Mouse (Mus musculus) stomach, embryonic 14.5 days (tissue): ENCODE measurements at regions not wholly inside any gene's neighbourhood (a gene's known extent, or its start where the extent isn't known, plus 50 kb on each side); places are given as distances from the start of the nearest gene placed in this dataset.

ENCODE experiments used
- ATAC-seq: fragments of 200-750 bp; cut with Nextera tagmentation; 2 replicates; pipeline ENCODE4 v1.8.0; 2017; ENCODE audit warnings: low read depth, moderate TSS enrichment; ENCODE audit not compliant: insufficient number of reproducible peaks, insufficient read depth, low FRiP score
- H3K27ac ChIP-seq: fragments of 300-500 bp; sonication (generic); 2 replicates; pipeline ENCODE4 v1.5.1; 2014; ENCODE audit warnings: mild to moderate bottlenecking, low read length, moderate library complexity, mixed read lengths
- H3K27me3 ChIP-seq: fragments of 300-500 bp; sonication (generic); 2 replicates; pipeline ENCODE4 v1.6.1; 2014; ENCODE audit warnings: low read length, control low read depth, mixed read lengths; ENCODE audit not compliant: control insufficient read depth, insufficient read depth
- H3K36me3 ChIP-seq: fragments of 300-500 bp; sonication (generic); 2 replicates; pipeline ENCODE4 v1.6.1; 2014; ENCODE audit warnings: mild to moderate bottlenecking, control low read depth, low read length, moderate library complexity, mixed read lengths; ENCODE audit not compliant: control insufficient read depth, insufficient read depth
- H3K4me1 ChIP-seq: fragments of 300-500 bp; sonication (generic); 2 replicates; pipeline ENCODE4 v1.6.1; 2014; ENCODE audit warnings: low read length, control low read depth, mixed read lengths; ENCODE audit not compliant: control insufficient read depth, insufficient read depth
- H3K4me2 ChIP-seq: fragments of 300-500 bp; sonication (generic); replicated peaks from 2 replicates; pipeline ENCODE4 v1.6.1; 2014; ENCODE audit warnings: low read depth, low read length, control low read depth
- H3K4me3 ChIP-seq: fragments of 300-500 bp; sonication (generic); 2 replicates; pipeline ENCODE4 v1.5.1; 2014; ENCODE audit warnings: low read depth, low read length, control low read depth
- H3K9ac ChIP-seq: fragments of 300-500 bp; sonication (generic); replicated peaks from 2 replicates; pipeline ENCODE4 v1.6.1; 2014; ENCODE audit warnings: low read depth, mild to moderate bottlenecking, control low read depth, low read length, moderate library complexity, mixed read lengths
- H3K9me3 ChIP-seq: fragments of 300-500 bp; sonication (generic); 2 replicates; pipeline ENCODE4 v1.6.1; 2016; ENCODE audit warnings: low read depth, low read length, control low read depth; ENCODE audit not compliant: control insufficient read depth
- WGBS: fragments of 180-500 bp; shearing (Covaris S2); extraction: QIAGEN DNeasy Blood & Tissue Kit; methylation state at CpG from one replicate; pipeline ENCODE4 v1.1.7; 2014; 5-methylcytosine and 5-hydroxymethylcytosine counted together

DNA sequence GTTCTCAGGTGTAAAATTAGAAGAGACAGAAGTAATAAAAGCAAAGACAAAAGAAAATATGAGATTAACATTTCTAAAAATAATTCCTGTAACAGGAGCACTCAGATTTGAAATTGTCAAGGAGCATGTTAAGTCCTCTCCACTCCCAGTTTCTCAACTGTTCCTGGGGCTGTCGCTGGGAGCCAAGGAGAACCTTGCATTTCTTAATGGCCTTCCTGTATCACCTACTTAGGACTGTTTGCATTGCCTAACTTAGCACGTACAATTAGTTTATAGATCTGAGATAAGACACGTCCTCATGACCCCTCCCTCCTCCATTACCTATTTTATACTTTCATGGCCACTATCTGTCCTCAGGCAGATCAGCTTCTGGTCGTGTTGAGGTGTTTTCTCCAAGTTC, 360.8 kb downstream of the Kcnj2 start:
- no peaks in the 10 kb centered on the region for H3K36me3 ChIP-seq
- no peak overlapping the region for H3K27ac ChIP-seq
- H3K9me3 ChIP-seq: no peaks in the 10 kb centered on the region
- no peak overlapping the region for H3K9ac ChIP-seq
- no peak overlapping the region for H3K4me2 ChIP-seq
- no peaks in the 10 kb centered on the region for H3K27me3 ChIP-seq
- ATAC-seq: no peak
- no peaks in the 10 kb centered on the region for H3K4me1 ChIP-seq
- WGBS: 33% methylated on average over 4 of the region's 4 CpGs
- H3K4me3 ChIP-seq: no peak overlapping the region

DNA sequence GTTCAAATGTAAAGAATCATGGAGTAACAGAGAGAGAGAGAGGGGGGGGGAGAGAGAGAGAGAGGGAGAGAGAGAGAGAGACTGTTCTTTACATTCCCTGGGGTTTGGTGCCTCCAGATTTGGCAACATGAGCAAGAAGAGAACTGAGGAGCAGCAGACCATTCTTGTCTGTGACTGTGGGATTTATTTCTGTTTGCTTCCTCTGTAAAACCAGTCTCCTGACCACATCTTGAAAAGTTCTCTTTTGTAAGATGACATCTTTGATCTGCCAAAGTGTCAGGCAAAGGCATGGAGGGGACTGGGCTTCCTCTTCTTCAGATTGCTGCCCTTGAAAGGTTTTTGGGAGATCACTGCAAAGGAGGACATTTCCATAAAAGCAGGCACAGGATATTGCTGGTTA, 376.3 kb downstream of the Kcnj2 start:
- Histone ChIP-seq H3K4me1 (no peaks in the 10 kb centered on the region), H3K9me3 (no peaks in the 10 kb centered on the region), H3K27me3 (no peaks in the 10 kb centered on the region), H3K9ac (no peak overlapping the region), H3K36me3 (no peaks in the 10 kb centered on the region), H3K4me3 (no peak overlapping the region), H3K4me2 (no peak overlapping the region), H3K27ac (no peak overlapping the region)
- no peak for ATAC-seq

DNA sequence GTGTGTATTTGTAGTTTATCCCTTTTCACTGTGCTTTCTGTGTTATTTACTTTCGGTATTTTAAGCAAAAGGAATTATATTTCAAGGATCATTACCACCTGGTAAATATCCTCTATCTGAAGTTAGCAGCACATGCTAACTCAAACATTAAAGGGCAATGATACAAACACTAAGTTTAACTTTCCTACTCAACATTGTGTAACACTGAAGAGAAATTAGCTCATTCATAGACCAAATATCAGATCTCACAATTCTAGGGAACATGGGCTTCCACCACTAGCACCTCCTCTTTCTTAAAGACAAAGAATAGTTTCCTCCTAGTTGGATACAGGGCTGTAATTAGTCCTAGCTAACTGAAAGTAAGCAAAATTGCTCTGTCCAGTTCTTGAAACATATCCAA, 377.4 kb downstream of the Kcnj2 start:
- Histone ChIP-seq H3K36me3 (no peaks in the 10 kb centered on the region), H3K4me3 (no peak overlapping the region), H3K9me3 (no peaks in the 10 kb centered on the region), H3K27ac (no peak overlapping the region), H3K27me3 (no peaks in the 10 kb centered on the region), H3K4me1 (no peaks in the 10 kb centered on the region), H3K4me2 (no peak overlapping the region), H3K9ac (no peak overlapping the region)
- WGBS: 88% methylated on average over 1 of the region's 1 CpGs
- no peak for ATAC-seq

DNA sequence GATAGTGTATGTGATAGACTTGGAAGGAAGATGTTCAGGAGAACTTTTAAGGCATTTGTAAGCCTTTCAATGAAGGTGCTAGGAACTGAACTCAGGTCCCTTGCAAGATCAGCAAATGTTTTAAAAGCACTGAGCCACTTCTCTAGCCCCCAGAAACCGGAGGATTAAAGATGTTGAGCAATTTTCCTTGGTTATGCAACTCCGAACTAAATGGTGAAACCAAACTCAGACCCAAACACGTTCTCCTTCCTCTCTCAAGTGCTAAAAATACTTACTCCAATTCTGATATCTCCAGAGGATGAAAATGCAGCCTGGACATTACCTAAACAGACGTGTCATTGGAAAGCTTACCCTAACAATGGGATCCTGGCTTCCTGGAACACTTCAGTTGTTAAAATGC, 378.8 kb downstream of the Kcnj2 start:
- no peak for ATAC-seq
- no peak overlapping the region for H3K4me3 ChIP-seq
- 76% methylated on average over 4 of the region's 4 CpGs for WGBS

DNA sequence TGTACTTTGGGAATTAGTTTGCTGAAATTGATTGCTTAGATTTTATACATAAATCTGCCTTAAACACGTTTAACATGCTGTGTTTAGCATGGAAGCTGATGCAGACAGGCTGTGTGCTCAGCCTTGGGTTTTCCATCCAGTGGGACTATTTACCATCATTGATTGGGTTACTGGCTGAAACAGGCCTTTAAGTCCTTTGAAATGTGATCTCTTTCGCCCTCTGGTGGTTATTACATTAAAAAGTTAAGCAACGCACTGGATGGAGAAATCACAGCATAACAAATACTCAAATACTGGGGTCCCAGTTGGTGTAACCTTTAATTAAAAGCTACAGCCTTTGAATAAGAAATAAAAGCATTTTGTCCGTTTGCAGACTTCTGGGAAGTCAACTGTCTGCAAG, 379.8 kb downstream of the Kcnj2 start:
- no peak overlapping the region for H3K4me2 ChIP-seq
- WGBS: 11% methylated on average over 4 of the region's 4 CpGs
- H3K27ac ChIP-seq: no peak overlapping the region
- H3K9me3 ChIP-seq: no peaks in the 10 kb centered on the region
- H3K9ac ChIP-seq: no peak overlapping the region
- ATAC-seq: no peak
- no peak overlapping the region for H3K4me3 ChIP-seq
- no peaks in the 10 kb centered on the region for H3K36me3 ChIP-seq
- no peaks in the 10 kb centered on the region for H3K4me1 ChIP-seq
- no peaks in the 10 kb centered on the region for H3K27me3 ChIP-seq

More for the DNA sequence above, 378.8 kb downstream of the Kcnj2 start:
- H3K27ac ChIP-seq: no peak overlapping the region
- no peaks in the 10 kb centered on the region for H3K36me3 ChIP-seq
- H3K9ac ChIP-seq: no peak overlapping the region
- H3K4me2 ChIP-seq: no peak overlapping the region
- no peaks in the 10 kb centered on the region for H3K27me3 ChIP-seq
- H3K4me1 ChIP-seq: no peaks in the 10 kb centered on the region
- no peaks in the 10 kb centered on the region for H3K9me3 ChIP-seq

DNA sequence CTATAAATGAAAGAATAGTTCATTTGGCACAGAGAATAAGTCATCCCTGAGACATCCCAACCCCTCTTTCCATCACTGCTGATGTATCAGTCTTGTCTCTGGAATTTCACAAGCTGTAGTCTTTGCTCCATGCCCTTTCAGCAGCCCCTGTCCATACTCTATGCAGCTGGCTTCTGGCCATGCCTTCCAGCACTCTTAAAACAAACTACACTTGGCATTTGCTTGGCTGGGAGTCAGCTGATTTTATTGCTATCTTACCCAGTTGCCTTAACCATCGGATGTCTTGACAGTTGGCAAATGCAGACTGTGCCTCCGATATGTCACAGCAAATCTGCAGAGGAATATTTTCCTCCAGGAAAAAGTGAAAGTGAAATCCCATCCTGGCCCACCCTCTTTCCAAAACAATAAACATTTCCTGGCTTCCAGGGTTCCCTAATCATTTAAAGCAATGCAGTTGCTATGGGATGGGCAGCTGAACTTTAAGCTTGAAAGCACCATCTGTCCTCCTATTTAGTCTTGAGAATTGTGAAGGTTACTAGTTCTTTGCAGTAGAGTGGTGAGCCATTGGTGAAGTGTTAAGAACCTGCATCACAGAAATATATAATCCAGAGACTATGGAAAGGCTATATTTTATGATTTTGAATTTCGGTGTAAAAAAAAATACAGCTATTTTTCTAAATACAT, 385.0 kb downstream of the Kcnj2 start:
- no peak overlapping the region for H3K9ac ChIP-seq
- H3K4me3 ChIP-seq: no peak overlapping the region
- no peak overlapping the region for H3K27ac ChIP-seq
- no peaks in the 10 kb centered on the region for H3K27me3 ChIP-seq
- no peaks in the 10 kb centered on the region for H3K36me3 ChIP-seq
- no peaks in the 10 kb centered on the region for H3K9me3 ChIP-seq
- 75% methylated on average over 3 of the region's 3 CpGs for WGBS
- H3K4me1 ChIP-seq: no peaks in the 10 kb centered on the region
- H3K4me2 ChIP-seq: no peak overlapping the region
- ATAC-seq: no peak

DNA sequence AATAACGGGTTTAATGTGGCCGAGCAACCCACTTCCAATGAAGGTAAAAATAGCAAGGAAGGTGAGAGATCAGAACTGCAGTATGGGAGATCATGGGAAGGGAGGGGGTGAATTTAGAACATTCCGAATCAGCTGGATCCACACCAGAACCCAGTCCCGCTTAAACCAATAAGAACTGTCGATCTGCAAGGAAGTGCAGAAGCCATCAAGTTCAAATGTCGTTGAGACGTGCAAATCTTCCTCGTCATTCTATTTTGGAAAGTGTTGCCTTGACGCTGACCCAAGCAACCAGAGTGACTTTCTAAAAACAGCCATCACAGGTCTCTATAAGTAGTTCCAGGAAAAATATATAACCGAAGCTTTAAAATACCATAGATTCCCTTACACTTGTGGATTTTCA, 394.1 kb downstream of the Kcnj2 start:
- Histone ChIP-seq H3K4me1 (no peaks in the 10 kb centered on the region), H3K27me3 (no peaks in the 10 kb centered on the region), H3K36me3 (no peaks in the 10 kb centered on the region), H3K9ac (no peak overlapping the region), H3K9me3 (no peaks in the 10 kb centered on the region), H3K27ac (no peak overlapping the region), H3K4me3 (no peak overlapping the region), H3K4me2 (no peak overlapping the region)
- WGBS: 81% methylated on average over 10 of the region's 10 CpGs
- no peak for ATAC-seq

DNA sequence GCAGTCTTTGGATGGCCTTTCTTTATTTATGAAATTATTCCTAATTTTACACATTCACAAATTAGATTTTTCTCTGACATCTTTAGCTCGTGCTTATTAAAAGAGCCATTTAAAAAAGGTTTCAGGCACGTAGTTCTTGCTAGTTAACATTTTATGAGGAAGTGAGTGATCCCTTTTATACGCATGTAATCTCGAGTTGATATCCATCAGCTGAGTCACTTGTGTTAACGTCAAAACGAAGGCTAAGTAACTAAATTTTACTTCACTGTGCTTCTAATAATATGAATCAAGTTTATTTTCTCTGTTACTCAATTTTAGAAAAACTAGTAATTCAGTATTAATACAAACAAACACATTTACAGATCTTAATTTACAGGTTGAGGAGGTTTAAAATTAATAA, 419.0 kb downstream of the Kcnj2 start:
- no peak overlapping the region for H3K4me3 ChIP-seq
- no peak overlapping the region for H3K27ac ChIP-seq
- ATAC-seq: no peak
- H3K4me2 ChIP-seq: no peak overlapping the region
- H3K9me3 ChIP-seq: no peaks in the 10 kb centered on the region
- H3K36me3 ChIP-seq: no peaks in the 10 kb centered on the region
- H3K27me3 ChIP-seq: no peaks in the 10 kb centered on the region
- WGBS: 70% methylated on average over 6 of the region's 6 CpGs
- H3K9ac ChIP-seq: no peak overlapping the region
- no peaks in the 10 kb centered on the region for H3K4me1 ChIP-seq

DNA sequence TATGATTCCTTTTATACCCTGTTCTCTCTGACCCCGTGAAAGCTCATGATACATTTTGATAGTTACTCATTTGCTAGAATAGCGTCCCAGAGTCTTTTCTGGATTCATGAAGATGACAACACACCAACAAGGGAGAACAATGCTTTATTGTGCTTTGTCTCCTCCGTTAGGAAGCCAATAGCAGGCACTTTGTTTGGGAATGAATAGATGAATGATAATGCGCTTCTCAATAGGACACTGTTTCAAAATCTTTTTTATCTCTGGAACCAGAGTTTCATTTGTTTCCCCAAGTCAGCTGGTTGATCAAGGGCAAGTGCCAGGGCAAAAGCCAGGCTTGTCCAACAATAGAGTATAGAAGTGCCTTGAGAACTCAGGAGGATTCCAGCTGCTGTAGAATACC, 446.5 kb downstream of the Kcnj2 start:
- no peak overlapping the region for H3K4me2 ChIP-seq
- WGBS: 62% methylated on average over 4 of the region's 4 CpGs
- H3K27ac ChIP-seq: no peak overlapping the region
- no peak for ATAC-seq
- H3K27me3 ChIP-seq: no peaks in the 10 kb centered on the region
- H3K9me3 ChIP-seq: no peaks in the 10 kb centered on the region
- H3K36me3 ChIP-seq: no peaks in the 10 kb centered on the region
- H3K4me3 ChIP-seq: no peak overlapping the region
- H3K4me1 ChIP-seq: no peaks in the 10 kb centered on the region
- H3K9ac ChIP-seq: no peak overlapping the region
